Mouse (Mus musculus): Measurements from ENCODE around the gene Fam111a.
"Not testable (repeated sequence)": the region's sequence is repeated elsewhere in the genome, so short reads cannot be mapped to it uniquely, and the experiment has no call there.

Fam111a gene

GRCm38 (mm10) chr19:12545440-12545839 lies at the start of gene Fam111a:
Gene Fam111a (plus strand): TSS chr19:12545740.
- not testable (repeated sequence) for DNase-seq (ENCODE audit: low read depth)

DNA sequence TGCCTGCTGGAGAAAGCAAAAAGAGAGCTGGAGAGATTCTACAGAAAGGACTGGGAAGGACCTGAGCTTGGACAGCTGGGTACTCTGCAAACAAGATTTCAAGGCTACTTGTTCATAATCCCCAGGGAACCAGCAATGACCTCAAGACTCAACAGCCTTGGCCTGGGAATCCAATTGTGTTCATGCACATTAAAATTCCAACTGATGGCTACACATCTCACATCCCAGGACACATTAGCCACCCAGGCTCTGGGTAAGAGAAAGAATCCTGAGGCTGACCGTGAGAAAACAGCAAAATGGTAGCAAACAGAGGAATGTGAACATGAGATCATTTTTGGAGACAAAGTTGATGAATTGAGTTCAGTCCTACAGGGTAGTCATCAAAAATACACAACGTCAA lies 49.3 kb upstream of the Fam111a start:
- no peak for DNase-seq (ENCODE audit: low read depth)

- DNase-seq (ENCODE audit: low read depth), result no peak
These were observed 47.6 kb upstream of the Fam111a start for GRCm38 (mm10) chr19:12497909-12498308.

GRCm38 (mm10) chr19:12498321-12498720 lies 47.2 kb upstream of the Fam111a start:
- no peak for DNase-seq (ENCODE audit: low read depth)

DNA sequence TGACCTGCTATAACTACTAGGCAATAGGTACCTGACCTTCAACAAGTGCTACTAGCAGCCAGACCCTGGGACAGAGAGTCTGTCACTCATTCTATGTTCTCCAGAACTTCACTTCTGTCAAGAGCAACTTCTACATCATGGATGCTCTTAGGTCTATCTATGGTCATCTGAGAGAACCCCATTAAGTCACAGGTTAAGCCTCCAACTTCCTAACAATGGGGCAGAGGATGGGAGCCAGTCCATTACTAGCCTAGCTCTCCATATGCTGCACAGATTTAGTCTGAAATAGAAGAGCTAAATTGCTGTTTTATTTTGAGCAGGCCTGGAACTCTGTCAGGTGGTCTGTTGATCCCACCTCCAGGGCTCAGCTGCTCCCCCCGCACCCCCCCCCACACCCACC lies 46.6 kb upstream of the Fam111a start:
- no peak for DNase-seq (ENCODE audit: low read depth)

DNA sequence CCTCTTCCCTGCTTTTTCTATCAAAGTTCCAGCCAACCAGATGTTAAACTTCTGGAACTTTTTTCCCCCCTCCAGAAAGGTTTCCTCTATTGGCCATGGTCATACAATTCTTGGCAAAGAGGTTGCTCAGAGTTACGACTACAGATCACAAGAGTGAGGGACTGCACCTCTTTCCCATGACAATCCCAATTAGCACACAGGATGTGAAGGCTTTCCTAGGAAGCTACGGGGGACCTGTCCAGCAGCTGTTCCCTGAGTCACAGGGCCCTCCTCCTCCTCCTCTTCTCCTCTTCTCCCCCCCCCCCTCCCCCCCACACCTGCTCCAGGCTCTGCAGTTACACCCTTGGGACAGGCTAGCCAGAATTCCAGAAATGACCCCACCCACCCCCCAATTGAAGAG lies 46.1 kb upstream of the Fam111a start:
- no peak for DNase-seq (ENCODE audit: low read depth)

DNA sequence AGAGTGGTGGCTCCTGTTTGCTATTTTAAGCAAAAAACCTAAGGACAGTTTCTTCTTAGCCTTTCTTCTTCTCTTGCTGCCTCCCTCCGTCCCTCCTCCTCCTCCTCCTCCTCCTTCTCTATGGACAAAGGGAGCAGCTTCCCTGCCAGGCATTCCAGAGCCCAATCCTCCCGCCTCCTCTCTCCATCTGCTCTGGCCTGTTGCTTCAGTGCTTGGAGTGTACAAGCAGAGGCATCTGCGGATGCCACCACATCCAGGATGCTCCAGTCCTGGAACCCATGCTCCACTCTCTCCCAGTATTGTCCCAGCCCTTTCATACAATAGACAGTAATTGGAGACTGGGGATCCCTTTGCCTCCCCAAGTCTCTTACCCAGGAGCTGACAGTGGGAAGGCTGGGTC lies 45.4 kb upstream of the Fam111a start:
- no peak for DNase-seq (ENCODE audit: low read depth)

- peak; percentile 35 for DNase-seq (ENCODE audit: low read depth)
These were observed 44.6 kb upstream of the Fam111a start for GRCm38 (mm10) chr19:12500881-12501311.

DNA sequence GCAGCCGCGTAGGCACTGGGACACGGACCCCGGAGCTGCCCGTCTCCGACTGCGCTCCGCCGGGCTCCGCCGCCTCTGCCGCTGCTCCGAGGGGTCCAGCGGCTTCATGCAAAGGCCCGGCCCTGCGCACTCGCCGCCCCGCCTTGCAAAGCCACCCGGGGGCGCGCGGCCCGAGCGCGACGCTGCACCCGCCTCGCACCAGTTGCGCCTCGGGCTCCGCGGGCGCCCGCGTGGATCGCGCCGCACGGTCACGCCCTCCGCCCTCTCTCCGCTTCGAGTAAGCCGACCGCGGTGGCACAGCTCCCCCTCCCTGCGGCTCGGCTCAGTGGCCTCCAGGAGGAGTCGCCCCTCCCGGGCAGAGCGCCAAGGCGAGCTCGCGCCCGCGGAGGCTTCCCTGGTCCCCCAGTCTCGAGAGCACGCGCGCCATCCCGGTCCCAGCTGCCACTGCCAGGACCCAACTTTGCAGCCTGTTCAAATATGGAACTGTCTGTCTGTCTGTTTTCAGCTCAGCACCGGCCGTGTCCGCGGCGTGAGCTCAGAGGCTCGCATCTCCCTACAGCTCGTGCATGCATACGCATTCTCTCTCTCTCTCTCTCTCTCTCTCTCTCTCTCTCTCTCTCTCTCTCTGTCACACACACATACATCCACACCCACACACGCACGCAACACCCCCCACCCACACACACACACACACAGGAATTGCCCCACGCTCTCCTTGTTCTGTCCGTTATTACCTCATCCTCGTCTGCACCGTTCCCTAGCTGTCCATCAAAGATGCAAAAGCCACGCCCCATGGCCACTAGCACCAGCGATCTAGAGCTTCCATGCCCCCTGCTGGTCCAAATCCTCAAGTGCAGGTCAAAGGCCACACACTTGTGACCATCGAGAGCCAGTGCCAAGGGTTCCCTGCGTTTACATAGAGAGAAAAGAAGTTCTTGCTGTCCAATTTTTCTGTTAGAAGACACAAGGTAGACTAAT lies 43.9 kb upstream of the Fam111a start, which contains the start of gene Dtx4:
Gene Dtx4 (minus strand): TSS at position 85 of the 978 bp plus-strand sequence.
- peak; percentile 96 for DNase-seq (ENCODE audit: low read depth)

- no peak for DNase-seq (ENCODE audit: low read depth)
These were observed 42.8 kb upstream of the Fam111a start for GRCm38 (mm10) chr19:12502756-12503155.

GRCm38 (mm10) chr19:12514621-12515020 lies 30.9 kb upstream of the Fam111a start:
- no peak for DNase-seq (ENCODE audit: low read depth)

GRCm38 (mm10) chr19:12517671-12518540 lies 27.6 kb upstream of the Fam111a start:
- DNase-seq (ENCODE audit: low read depth), result peak; percentile 85

GRCm38 (mm10) chr19:12518541-12518890 lies 27.0 kb upstream of the Fam111a start:
- no peak for DNase-seq (ENCODE audit: low read depth)

- DNase-seq (ENCODE audit: low read depth), result no peak
These were observed 22.2 kb upstream of the Fam111a start for GRCm38 (mm10) chr19:12523377-12523776.

GRCm38 (mm10) chr19:12537168-12537567 lies 8.4 kb upstream of the Fam111a start:
- DNase-seq (ENCODE audit: low read depth), result no peak

DNA sequence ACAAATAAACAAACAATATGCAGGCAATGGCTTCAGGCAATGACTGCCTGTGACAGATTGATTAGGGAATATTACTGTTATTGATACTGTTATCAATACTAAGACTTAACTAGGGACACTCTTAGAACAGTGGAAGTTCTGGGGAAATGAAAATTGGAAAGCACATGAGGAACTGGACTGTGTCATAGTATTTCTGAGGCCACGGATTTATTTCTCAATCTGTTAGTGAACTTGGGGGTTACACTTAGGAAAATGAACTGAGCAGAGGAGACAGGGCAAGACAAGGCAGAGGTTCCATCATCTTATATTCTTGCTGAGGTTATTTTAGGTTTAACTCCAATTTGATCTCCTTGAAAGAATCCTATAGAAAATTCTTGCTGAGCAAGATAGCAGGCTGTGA lies 5.6 kb upstream of the Fam111a start:
- DNase-seq (ENCODE audit: low read depth), result no peak

DNA sequence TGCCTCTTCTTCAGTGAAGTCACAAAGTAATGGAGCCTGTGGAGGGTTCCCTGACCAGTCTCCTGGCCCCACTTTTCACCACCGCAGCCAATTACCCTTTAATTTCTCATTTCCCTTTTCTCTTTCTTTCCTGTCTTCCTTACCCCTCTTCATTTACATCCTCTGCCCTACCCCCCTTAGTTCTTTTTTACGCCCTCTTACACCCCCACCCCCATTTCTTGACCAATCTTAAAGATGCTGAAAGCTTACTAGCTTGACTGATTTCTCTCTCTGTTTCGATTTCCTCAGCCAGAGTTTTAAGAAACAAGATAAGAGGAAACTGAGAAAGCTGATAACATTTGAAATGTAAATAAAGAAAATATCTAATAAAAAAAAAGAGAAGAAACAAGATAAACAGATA lies 4.8 kb upstream of the Fam111a start:
- DNase-seq (ENCODE audit: low read depth), result no peak

- peak; percentile 89 for DNase-seq (ENCODE audit: low read depth)
These were observed 3.9 kb upstream of the Fam111a start for GRCm38 (mm10) chr19:12541644-12542043.

DNA sequence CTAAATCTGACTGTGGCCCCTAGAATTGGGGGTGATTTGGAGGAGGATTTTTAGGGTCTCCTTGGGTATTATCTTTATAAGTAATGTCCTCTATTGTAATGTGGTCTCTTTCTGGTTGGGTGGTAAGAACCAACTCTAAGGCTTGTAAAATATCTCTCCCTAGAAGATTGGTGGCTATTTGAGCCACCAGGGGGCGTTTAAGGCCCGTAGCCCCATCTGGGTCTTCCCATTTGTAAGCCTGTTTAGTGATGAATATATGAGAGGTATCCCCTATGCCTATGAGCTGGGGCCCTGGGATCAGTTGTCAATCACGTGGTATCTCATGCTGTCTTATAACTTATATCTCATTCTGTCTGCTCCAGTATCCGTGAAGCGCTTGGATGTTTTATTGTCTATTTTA lies 3.6 kb downstream of the Fam111a start:
- peak; percentile 36 for DNase-seq (ENCODE audit: low read depth)

- DNase-seq (ENCODE audit: low read depth), result no peak
These were observed 4.7 kb downstream of the Fam111a start for GRCm38 (mm10) chr19:12550005-12550942.

- DNase-seq (ENCODE audit: low read depth), result no peak
These were observed 10.8 kb downstream of the Fam111a start for GRCm38 (mm10) chr19:12556293-12556692.

- no peak for DNase-seq (ENCODE audit: low read depth)
These were observed 12.7 kb downstream of the Fam111a start for GRCm38 (mm10) chr19:12558219-12558618.
